In the genomic region with DNA sequence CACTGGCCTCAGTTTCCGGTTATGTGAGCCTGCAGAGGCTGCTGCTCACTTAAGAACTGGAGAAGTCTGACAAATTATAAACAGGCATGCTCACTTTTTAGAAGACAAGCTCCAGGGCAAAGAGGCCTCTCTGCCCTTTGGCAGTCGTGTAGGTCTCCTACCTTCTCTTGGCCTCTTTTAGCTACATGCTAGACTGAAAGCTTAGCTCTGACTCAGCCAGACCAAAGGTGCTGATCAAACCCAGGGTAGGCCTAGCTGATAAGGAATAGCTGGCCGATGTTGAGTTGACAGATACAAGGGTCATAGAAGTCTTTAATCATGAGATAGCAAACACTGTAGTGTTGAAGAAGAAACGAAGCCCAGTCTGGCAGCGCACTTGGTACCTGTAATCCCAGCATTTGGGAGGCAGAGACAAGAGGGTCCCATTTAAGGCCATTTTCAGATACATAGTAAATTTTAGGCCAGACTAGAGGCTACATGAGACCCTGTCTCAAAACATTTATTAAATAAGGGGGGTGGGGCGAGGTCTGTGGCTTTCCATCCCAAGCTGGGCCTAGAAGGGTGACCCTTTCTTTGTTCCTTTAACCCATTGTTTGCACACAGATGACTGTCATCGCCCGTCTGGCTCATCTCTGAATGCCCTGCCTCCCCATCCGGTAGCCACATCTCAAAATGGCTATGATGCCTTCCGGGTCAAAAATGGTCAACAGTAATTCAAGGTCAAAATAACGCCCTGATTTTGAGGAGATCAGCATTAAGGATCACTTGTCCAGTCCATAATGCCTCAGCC, we compare ENCODE assay signal across 8 mouse cellular contexts.
DNase-seq lines count a peak whose midpoint lies in the region; ATAC-seq and TF ChIP-seq lines count a peak whose summit lies in the region.

No protein-coding gene starts in this region.

- DNase-seq in cerebellum, adult 2 months, result peak in 1 of 2 experiments; percentile 42
- DNase-seq in cerebellum, adult 11-12 months, result no peak
- DNase-seq in midbrain, embryonic 10.5 days (ENCODE audit: low spot score), result no peak
- DNase-seq in midbrain, postnatal 0 days (ENCODE audit: low spot score), result no peak
- no peak for DNase-seq in adrenal gland, postnatal 25 days
- no peak for DNase-seq in lung, postnatal 4 days

- H3K4me2 ChIP-seq in midbrain, postnatal 0 days (ENCODE audit: low read depth, low read length, poor library complexity, severe bottlenecking), result no peak overlapping the region
- peak overlapping the region; percentile 38 for H3K4me2 ChIP-seq in liver, embryonic 12.5 days
- no peak overlapping the region for H3K4me2 ChIP-seq in stomach, embryonic 16.5 days (ENCODE audit: low read depth, low read length)

- H3K27ac ChIP-seq in cerebellum, adult 2 months (ENCODE audit: insufficient read depth, low read length), result peak overlapping the region; percentile 34
- peak overlapping the region; percentile 67 for H3K27ac ChIP-seq in midbrain, embryonic 10.5 days (replicated peaks)
- H3K27ac ChIP-seq in midbrain, postnatal 0 days (ENCODE audit: low read depth, low read length), result no peak overlapping the region
- H3K27ac ChIP-seq in liver, embryonic 12.5 days, result peak overlapping the region; percentile 82
- H3K27ac ChIP-seq in stomach, embryonic 16.5 days (ENCODE audit: low read length), result peak overlapping the region; percentile 66; the same call in 1 of the 2 replicates

- TF ChIP-seq CTCF in cerebellum, adult 2 months (IDR thresholded peaks at IDR 0.05; ENCODE audit: borderline replicate concordance, insufficient read depth, low read depth, low read length), result no peak
- no peak for TF ChIP-seq CTCF in midbrain, postnatal 0 days (IDR thresholded peaks at IDR 0.05)

- no peaks in the 10 kb centered on the region for H3K36me3 ChIP-seq in midbrain, embryonic 10.5 days
- H3K36me3 ChIP-seq in midbrain, postnatal 0 days (ENCODE audit: insufficient read depth, low read length), result no peaks in the 10 kb centered on the region
- H3K36me3 ChIP-seq in liver, embryonic 12.5 days, result no peaks in the 10 kb centered on the region
- H3K36me3 ChIP-seq in stomach, embryonic 16.5 days (ENCODE audit: control insufficient read depth, insufficient read depth, low read length), result no peaks in the 10 kb centered on the region

- H3K4me3 ChIP-seq in cerebellum, adult 2 months (replicated peaks; ENCODE audit: insufficient read depth, low read depth, low read length), result no peak overlapping the region
- no peak overlapping the region for H3K4me3 ChIP-seq in midbrain, embryonic 10.5 days
- H3K4me3 ChIP-seq in midbrain, postnatal 0 days (ENCODE audit: low read depth, low read length), result no peak overlapping the region
- no peak overlapping the region for H3K4me3 ChIP-seq in liver, embryonic 12.5 days
- H3K4me3 ChIP-seq in stomach, embryonic 16.5 days (replicated peaks; ENCODE audit: low read length), result no peak overlapping the region

- no peak for ATAC-seq in midbrain, postnatal 0 days (ENCODE audit: low FRiP score)
- ATAC-seq in liver, embryonic 12.5 days, result peak; percentile 84
- ATAC-seq in stomach, embryonic 16.5 days (ENCODE audit: insufficient read depth, low FRiP score), result no peak

- 76% methylated on average over 11 of the region's 11 CpGs for WGBS in cerebellum, adult 2 months
- WGBS in midbrain, embryonic 10.5 days, result 64% methylated on average over 11 of the region's 11 CpGs
- 69% methylated on average over 11 of the region's 11 CpGs for WGBS in midbrain, postnatal 0 days
- 46% methylated on average over 11 of the region's 11 CpGs for WGBS in liver, embryonic 12.5 days (ENCODE audit: insufficient replicate concordance)
- 64% methylated on average over 11 of the region's 11 CpGs for WGBS in stomach, embryonic 16.5 days

- H3K9me3 ChIP-seq in midbrain, embryonic 10.5 days (replicated peaks), result no peaks in the 10 kb centered on the region
- no peaks in the 10 kb centered on the region for H3K9me3 ChIP-seq in midbrain, postnatal 0 days (ENCODE audit: low read length)
- H3K9me3 ChIP-seq in liver, embryonic 12.5 days (replicated peaks), result no peaks in the 10 kb centered on the region
- no peaks in the 10 kb centered on the region for H3K9me3 ChIP-seq in stomach, embryonic 16.5 days (replicated peaks; ENCODE audit: control insufficient read depth, low read length)

- H3K9ac ChIP-seq in midbrain, postnatal 0 days (replicated peaks; ENCODE audit: low read length, poor library complexity, severe bottlenecking), result no peak overlapping the region
- no peak overlapping the region; the same call in 1 of the 2 replicates for H3K9ac ChIP-seq in liver, embryonic 12.5 days
- H3K9ac ChIP-seq in stomach, embryonic 16.5 days (ENCODE audit: low read length), result 0 out of 2 replicates have a peak overlapping the region, but pooled peaks have one; percentile 24

- peaks cover 41% of the 10 kb centered on the region for H3K4me1 ChIP-seq in cerebellum, adult 2 months (ENCODE audit: control insufficient read depth, insufficient read depth, low read length)
- H3K4me1 ChIP-seq in midbrain, embryonic 10.5 days, result peaks cover 98% of the 10 kb centered on the region
- peaks cover 7% of the 10 kb centered on the region for H3K4me1 ChIP-seq in midbrain, postnatal 0 days (ENCODE audit: insufficient read depth, low read length)
- peaks cover 85% of the 10 kb centered on the region for H3K4me1 ChIP-seq in liver, embryonic 12.5 days
- peaks cover 64% of the 10 kb centered on the region for H3K4me1 ChIP-seq in stomach, embryonic 16.5 days (ENCODE audit: control insufficient read depth, insufficient read depth, low read length)

- TF ChIP-seq POLR2A in cerebellum, adult 2 months (IDR thresholded peaks at IDR 0.05; ENCODE audit: borderline replicate concordance, insufficient read depth, low read length), result no peak

- no peaks in the 10 kb centered on the region for H3K27me3 ChIP-seq in cerebellum, adult 2 months (ENCODE audit: control insufficient read depth, insufficient read depth, low read length)
- H3K27me3 ChIP-seq in midbrain, embryonic 10.5 days (ENCODE audit: low read depth, poor library complexity, severe bottlenecking), result no peaks in the 10 kb centered on the region
- no peaks in the 10 kb centered on the region for H3K27me3 ChIP-seq in midbrain, postnatal 0 days (ENCODE audit: insufficient read depth, low read length)
- H3K27me3 ChIP-seq in liver, embryonic 12.5 days (replicated peaks), result no peaks in the 10 kb centered on the region
- no peaks in the 10 kb centered on the region for H3K27me3 ChIP-seq in stomach, embryonic 16.5 days (ENCODE audit: control insufficient read depth, insufficient read depth, low read length)
